Mouse (Mus musculus): ENCODE results near the gene Fam174b. TPM values are rescaled to one million over a fixed set of nuclear protein-coding genes. Genes with fewer than 3 reads are reported as not detected.

The Fam174b gene
- 13.5 and 26.3 TPM in 2 replicates for polyA plus RNA-seq (2012; rRNA removed)

GRCm38 (mm10) chr7:73740111-73741035 lies at the start of gene Fam174b:
TSS of gene Fam174b (plus strand) at chr7:73740302.

Other genes starting within 250 kb of the Fam174b start
- gene Chd2, start 198.5 kb upstream of the Fam174b start, polyA plus RNA-seq (2012; rRNA removed): 29.2 and 39.7 TPM in 2 replicates